Mouse (Mus musculus): ENCODE results near the gene Olfr520.
A peak's percentile ranks its signal among the peaks of the same experiment; 100 is the strongest.
"Not testable (repeated sequence)": the region's sequence is repeated elsewhere in the genome, so short reads cannot be mapped to it uniquely, and the experiment has no call there.

The Olfr520 gene

GRCm38 (mm10) chr7:99716536-99716935 is 13.5 kb upstream of the Olfr520 start:
- no peak for DNase-seq

- DNase-seq, result no peak
Measured at GRCm38 (mm10) chr7:99734612-99735011, 4.5 kb downstream of the Olfr520 start.

GRCm38 (mm10) chr7:99735491-99735890 is 5.4 kb downstream of the Olfr520 start:
- DNase-seq, result not testable (repeated sequence)

GRCm38 (mm10) chr7:99739276-99739675 is 9.2 kb downstream of the Olfr520 start:
- DNase-seq, result peak; percentile 1

GRCm38 (mm10) chr7:99763207-99763606 is 33.1 kb downstream of the Olfr520 start, which contains the start of gene Olfr521:
Gene Olfr521, plus strand, starts transcription at chr7:99763507.
- DNase-seq, result no peak

GRCm38 (mm10) chr7:99781385-99781784 is 51.3 kb downstream of the Olfr520 start:
- DNase-seq, result peak; percentile 56

- DNase-seq, result peak; percentile 66
Measured at GRCm38 (mm10) chr7:99781916-99782315, 51.8 kb downstream of the Olfr520 start.

GRCm38 (mm10) chr7:99783421-99783820 is 53.3 kb downstream of the Olfr520 start:
- DNase-seq, result no peak

- DNase-seq, result no peak
Measured at GRCm38 (mm10) chr7:99785553-99785952, 55.5 kb downstream of the Olfr520 start.
